Mouse (Mus musculus) NIH3T3 (cell line): Measurements from ENCODE around the gene Cyth1.

Experiments used
- DNase-seq: peaks from one replicate; pipeline ENCODE4 v3.0.0-alpha.2; 2012; ENCODE audit warnings: low read depth

Gene Cyth1

GRCm38 (mm10) chr11:118103383-118103782 lies 145.0 kb downstream of the Cyth1 start:
- no peak for DNase-seq

GRCm38 (mm10) chr11:118102838-118103237 lies 145.6 kb downstream of the Cyth1 start:
- peak; percentile 89 for DNase-seq

DNA sequence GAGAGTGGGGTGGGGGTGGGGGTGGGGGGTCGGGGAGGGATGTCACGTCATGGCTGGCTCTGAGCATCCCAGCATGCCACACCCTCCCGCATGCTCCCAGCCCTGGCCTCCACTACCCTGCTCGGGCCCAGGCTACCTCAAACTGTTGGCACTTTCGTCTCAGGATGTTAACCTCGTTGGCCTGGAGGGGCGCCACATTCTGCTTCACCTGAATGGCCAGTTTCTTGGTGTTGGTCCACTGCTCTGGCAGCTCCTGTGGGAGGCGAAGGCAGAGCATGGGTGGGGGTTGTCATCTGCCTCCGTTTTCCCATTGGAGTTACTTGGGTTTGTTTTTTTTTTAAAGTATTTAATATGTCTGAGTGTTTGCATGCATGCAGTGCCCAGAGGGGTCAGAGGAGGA lies 147.3 kb downstream of the Cyth1 start:
- DNase-seq, result no peak

- no peak for DNase-seq
Measured at GRCm38 (mm10) chr11:118096736-118097135, 151.7 kb downstream of the Cyth1 start.

GRCm38 (mm10) chr11:118095004-118095403 lies 153.4 kb downstream of the Cyth1 start:
- no peak for DNase-seq

DNA sequence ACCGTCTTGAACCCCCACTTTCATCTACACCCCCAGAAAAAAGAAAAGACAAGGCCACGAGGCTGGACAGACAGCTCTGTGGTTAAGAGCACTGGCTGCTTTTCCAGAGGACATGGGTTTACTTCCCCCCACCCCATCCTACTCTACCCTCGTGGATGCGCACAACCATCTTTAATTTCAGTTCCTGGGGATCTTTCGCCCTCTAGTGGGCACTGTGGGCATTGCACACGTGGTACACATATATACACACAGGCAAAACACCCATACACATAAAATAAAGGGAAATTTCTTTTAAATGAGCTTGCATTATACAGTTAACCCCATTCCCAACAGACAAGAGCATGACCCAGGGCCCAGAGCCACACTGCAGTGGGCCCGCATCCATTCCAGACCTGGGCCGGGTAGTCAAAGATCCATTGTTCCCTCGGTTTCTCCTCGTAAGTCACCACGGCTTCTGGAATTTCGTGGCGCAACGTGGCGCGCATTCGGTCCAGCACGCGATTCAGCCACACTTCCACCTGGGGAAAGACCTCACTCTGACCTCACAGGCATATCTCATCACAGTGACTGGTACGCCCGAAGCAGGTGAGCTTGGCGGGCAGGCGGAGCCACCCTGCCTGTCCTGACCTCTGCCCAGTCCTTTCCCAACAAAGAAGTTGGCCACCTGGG lies 157.3 kb downstream of the Cyth1 start:
- peak; percentile 36 for DNase-seq

DNA sequence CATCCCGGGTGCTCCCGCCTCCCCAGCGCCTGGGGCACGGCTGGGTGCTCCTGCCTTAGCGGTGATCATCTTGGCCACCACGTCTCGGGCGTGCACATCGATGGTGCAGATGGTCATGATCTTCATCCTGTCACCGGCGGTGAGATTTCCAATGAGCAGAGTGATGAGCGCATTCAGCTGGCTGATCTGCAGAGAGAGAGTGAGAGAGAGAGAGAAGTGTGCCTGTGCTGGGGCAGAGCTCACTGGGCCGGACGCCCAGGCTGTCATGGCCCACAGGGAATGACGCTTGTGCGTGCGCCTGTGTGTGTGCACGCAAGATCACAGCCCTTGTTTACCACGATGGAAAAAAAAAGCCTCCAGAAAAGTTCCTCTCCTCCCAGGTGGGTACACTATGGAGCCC lies 159.5 kb downstream of the Cyth1 start:
- no peak for DNase-seq

DNA sequence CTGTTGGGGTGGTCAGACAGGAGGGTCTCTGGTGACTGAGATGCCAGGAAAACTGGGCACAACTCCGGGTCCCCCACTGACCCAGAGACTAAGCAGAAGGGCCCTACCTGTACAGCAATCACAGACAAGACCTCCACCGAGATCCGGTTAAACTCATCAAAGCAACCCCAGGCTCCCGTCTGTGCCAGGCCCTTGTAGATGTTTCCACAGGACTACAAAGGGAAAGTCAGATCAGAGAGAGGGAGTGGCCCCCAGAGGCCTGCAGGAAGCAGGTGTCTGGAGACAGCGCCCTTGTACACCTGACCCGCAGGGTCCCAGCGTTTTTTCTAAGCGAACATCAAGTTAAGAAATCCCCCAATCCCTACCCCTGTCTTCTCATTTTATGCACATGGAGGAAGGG lies 162.4 kb downstream of the Cyth1 start:
- no peak for DNase-seq

- no peak for DNase-seq
Measured at GRCm38 (mm10) chr11:118085176-118085575, 163.2 kb downstream of the Cyth1 start.

DNA sequence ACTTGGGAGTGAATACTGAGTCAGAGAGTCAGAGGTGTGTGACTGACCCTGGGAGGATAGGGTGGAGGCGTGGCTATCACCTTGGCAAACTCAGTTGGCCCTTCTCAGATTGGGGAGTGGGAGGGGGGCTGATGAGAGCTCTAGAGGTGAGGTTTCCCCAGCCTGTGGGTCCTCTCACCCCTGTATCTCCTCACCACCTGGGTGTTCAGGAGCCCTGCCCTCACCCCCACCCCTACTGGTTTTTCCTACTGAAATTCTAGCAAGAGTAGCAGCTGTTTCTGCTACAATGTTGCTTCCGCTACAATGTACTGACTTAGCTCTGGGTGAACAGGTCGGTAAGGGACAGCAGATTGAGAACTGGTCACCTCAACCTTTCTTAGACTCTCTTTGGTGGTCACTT lies 164.1 kb downstream of the Cyth1 start:
- no peak for DNase-seq

- DNase-seq, result peak; percentile 86
Measured at GRCm38 (mm10) chr11:118083811-118084210, 164.6 kb downstream of the Cyth1 start.

GRCm38 (mm10) chr11:118082294-118082693 lies 166.1 kb downstream of the Cyth1 start:
- DNase-seq, result no peak
